Mouse (Mus musculus): ENCODE data around the gene Aicda.

DNA sequence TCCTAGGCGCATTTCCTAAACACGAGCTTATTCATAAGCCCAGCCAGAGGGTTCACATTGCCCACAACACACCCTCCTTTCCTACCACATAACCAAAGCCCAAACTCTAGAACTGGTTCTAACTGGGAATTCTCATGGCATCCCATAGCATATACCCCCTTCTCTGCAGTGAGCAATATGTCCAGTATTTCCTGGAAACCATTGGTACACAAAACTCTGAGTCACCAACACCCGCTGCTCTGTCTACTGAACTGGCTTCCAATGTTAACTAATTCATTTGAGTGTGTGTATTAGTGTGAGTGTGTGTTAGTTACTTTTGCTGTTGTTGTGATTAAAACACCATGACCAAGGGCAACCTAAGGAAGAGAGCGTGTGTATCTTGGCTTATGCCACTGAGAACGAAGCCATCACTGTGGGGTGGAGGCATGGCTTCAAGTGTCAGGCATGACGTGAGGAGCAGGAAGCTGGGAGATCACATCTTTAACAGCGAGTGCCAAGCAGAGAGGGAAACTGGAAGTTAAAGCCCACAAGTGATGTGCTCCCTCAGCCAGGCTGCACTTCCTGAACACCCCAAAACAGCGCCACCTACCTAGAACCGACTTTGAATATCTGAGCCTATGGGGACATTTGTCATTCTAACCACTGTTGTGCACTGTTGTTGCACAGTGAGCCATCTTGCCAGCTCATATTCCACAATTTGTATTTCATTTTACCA lies 11.6 kb downstream of the Aicda start:
- peak; percentile 37 for TF ChIP-seq CTCF (IDR thresholded peaks at IDR 0.05; ENCODE audit: low read depth, low read length)
- TF ChIP-seq EP300 (IDR thresholded peaks at IDR 0.05; ENCODE audit: insufficient read depth, low read depth, low read length): no peak
- TF ChIP-seq POLR2A (IDR thresholded peaks at IDR 0.05; ENCODE audit: insufficient read depth, low read length): no peak

All from ES-Bruce4 (cell line).